Mouse (Mus musculus) limb, embryonic 14.5 days (tissue): ENCODE results near the gene 1110002E22Rik. TPM values are rescaled to one million over a fixed set of nuclear protein-coding genes. Genes with fewer than 3 reads are reported as not detected.
A peak's percentile ranks its signal among the peaks of the same experiment; 100 is the strongest.

Experiments
- ATAC-seq: fragments of 200-750 bp; cut with Nextera tagmentation; 2 replicates; pipeline ENCODE4 v1.8.0; 2017; ENCODE audit warnings: low read depth, moderate number of reproducible peaks, moderate TSS enrichment; ENCODE audit not compliant: low FRiP score
- DNase-seq: peaks from one replicate; pipeline ENCODE4 v3.0.0-alpha.2; 2015; ENCODE audit warnings: low spot score
- H3K27ac ChIP-seq: fragments of 300-500 bp; sonication (generic); replicated peaks from 2 replicates; pipeline ENCODE4 v1.5.1; 2014; ENCODE audit warnings: low read depth, mild to moderate bottlenecking, low read length, moderate library complexity, mixed read lengths
- H3K27me3 ChIP-seq: fragments of 300-500 bp; sonication (generic); 2 replicates; pipeline ENCODE4 v1.6.1; 2014; ENCODE audit warnings: low read length, mixed read lengths; ENCODE audit not compliant: control insufficient read depth, insufficient read depth
- H3K36me3 ChIP-seq: fragments of 300-500 bp; sonication (generic); 2 replicates; pipeline ENCODE4 v1.6.1; 2014; ENCODE audit warnings: mild to moderate bottlenecking, low read length, moderate library complexity, mixed read lengths; ENCODE audit not compliant: control insufficient read depth, insufficient read depth
- H3K4me1 ChIP-seq: fragments of 300-500 bp; sonication (generic); 2 replicates; pipeline ENCODE4 v1.6.1; 2014; ENCODE audit warnings: antibody characterized with exemption, low read length, mixed read lengths; ENCODE audit not compliant: control insufficient read depth, insufficient read depth
- H3K4me2 ChIP-seq: fragments of 300-500 bp; sonication (generic); replicated peaks from 2 replicates; pipeline ENCODE4 v1.6.1; 2014; ENCODE audit warnings: low read depth, mild to moderate bottlenecking, low read length, moderate library complexity; ENCODE audit not compliant: severe bottlenecking
- H3K4me3 ChIP-seq: fragments of 300-500 bp; sonication (generic); replicated peaks from 2 replicates; pipeline ENCODE4 v1.5.1; 2014; ENCODE audit warnings: low read length
- H3K9ac ChIP-seq: fragments of 300-500 bp; sonication (generic); 2 replicates; pipeline ENCODE4 v1.6.1; 2014; ENCODE audit warnings: mild to moderate bottlenecking, low read depth, low read length, moderate library complexity; ENCODE audit not compliant: severe bottlenecking
- H3K9me3 ChIP-seq: fragments of 300-500 bp; sonication (generic); 2 replicates; pipeline ENCODE4 v1.6.1; 2016; ENCODE audit warnings: low read length; ENCODE audit not compliant: control insufficient read depth
- POLR2A ChIP-seq: fragments of 200-500 bp; IDR thresholded peaks from 2 replicates; pipeline ENCODE4 v1.8.0; 2012; ENCODE audit warnings: inconsistent platforms, mild to moderate bottlenecking, moderate library complexity, borderline replicate concordance; ENCODE audit not compliant: insufficient read depth, insufficient read length; ENCODE audit errors: extremely low read depth
- WGBS: fragments of 180-500 bp; shearing (Covaris S2); extraction: QIAGEN DNeasy Blood & Tissue Kit; methylation state at CpG from one replicate; pipeline ENCODE4 v1.1.7; 2014; 5-methylcytosine and 5-hydroxymethylcytosine counted together
- polyA plus RNA-seq, 2 experiments: library from polyadenylated mRNA; depleted of rRNA in 1 of 2; stranded (reverse) in 1 of 2; unstranded in 1 of 2; fragments of >200 nt; fragmentation: Nextera tagmentation in 1 of 2; extraction: Ambion mirVana in 1 of 2; gene quantifications; 2 replicates each; pipeline versions ENCODE4 v1.2.1 to v1.2.3; 2012 to 2014

Gene 1110002E22Rik
- polyA plus RNA-seq, 2 experiments = 3.2 to 4.0 TPM

DNA sequence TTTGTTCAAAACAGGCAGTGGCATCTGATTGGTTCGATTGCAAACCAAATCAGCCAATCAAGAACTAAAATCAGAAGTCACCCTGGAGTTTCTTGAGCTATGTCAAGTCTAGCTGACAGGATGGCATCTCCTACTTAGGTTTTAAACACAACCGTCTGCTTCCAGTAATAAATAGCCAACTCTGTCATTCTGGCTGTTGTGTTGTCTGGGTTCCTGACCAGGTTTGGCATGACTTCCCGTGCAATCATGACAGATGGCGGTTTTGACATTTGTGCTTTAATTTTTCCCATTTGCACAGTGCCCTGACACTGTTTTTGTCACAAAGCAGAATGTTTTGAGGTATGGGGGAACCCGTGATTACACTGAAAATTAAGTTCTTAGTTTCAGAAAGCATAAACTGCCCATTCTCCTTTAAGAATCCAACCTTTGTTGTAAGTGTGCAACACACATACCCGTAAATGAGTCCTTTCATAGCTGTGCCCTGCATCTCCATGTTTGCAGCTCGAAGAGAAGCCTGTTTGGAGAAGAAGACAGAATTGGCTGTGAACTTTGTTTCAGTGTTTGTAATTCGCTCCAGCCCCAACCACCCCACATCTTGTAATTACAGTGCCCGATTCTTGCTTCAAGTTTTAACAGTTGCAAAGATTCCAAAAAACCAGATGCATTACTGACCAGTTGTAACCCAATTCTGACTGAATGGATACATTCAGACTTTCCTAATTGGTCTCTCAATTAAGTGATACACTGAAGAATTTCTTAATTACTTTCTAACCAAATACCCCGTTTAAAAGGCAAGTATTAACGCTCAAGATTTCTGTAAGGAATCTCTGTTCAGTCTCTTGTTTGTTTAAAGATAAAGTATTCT lies 12.9 kb downstream of the 1110002E22Rik start:
- DNase-seq = no peak
- 60% methylated on average over 11 of the region's 11 CpGs for WGBS
- Histone ChIP-seq H3K9me3 (no peaks in the 10 kb centered on the region), H3K4me1 (peaks cover 3% of the 10 kb centered on the region; the same call in 1 of the 2 replicates), H3K4me3 (no peak overlapping the region), H3K27ac (0 out of 2 replicates have a peak overlapping the region, but pooled peaks have one; percentile 26), H3K4me2 (no peak overlapping the region), H3K9ac (no peak overlapping the region), H3K27me3 (no peaks in the 10 kb centered on the region), H3K36me3 (no peaks in the 10 kb centered on the region)
- no peak for ATAC-seq
- no peak for TF ChIP-seq POLR2A

- H3K4me2 ChIP-seq = no peak overlapping the region
- H3K36me3 ChIP-seq = no peaks in the 10 kb centered on the region
- peaks cover 3% of the 10 kb centered on the region; the same call in 1 of the 2 replicates for H3K4me1 ChIP-seq
- H3K9me3 ChIP-seq = no peaks in the 10 kb centered on the region
- H3K9ac ChIP-seq = no peak overlapping the region
- ATAC-seq (no peak), DNase-seq (no peak)
- H3K4me3 ChIP-seq = no peak overlapping the region
- 68% methylated on average over 1 of the region's 1 CpGs for WGBS
- TF ChIP-seq POLR2A = no peak
- no peaks in the 10 kb centered on the region for H3K27me3 ChIP-seq
- H3K27ac ChIP-seq = no peak overlapping the region
These were observed 13.8 kb downstream of the 1110002E22Rik start for GRCm38 (mm10) chr3:138078701-138079100.

- WGBS = 68% methylated on average over 1 of the region's 1 CpGs
- Histone ChIP-seq H3K9ac (no peak overlapping the region), H3K27ac (no peak overlapping the region)
These were observed 18.3 kb downstream of the 1110002E22Rik start for GRCm38 (mm10) chr3:138083073-138083637.

GRCm38 (mm10) chr3:138083896-138084295 lies 19.0 kb downstream of the 1110002E22Rik start:
- no peak for TF ChIP-seq POLR2A
- Histone ChIP-seq H3K27me3 (no peaks in the 10 kb centered on the region), H3K27ac (no peak overlapping the region), H3K9me3 (no peaks in the 10 kb centered on the region), H3K36me3 (no peaks in the 10 kb centered on the region), H3K4me3 (no peak overlapping the region), H3K4me2 (no peak overlapping the region), H3K9ac (no peak overlapping the region), H3K4me1 (no peaks in the 10 kb centered on the region)
- no peak for DNase-seq
- no peak for ATAC-seq
- 82% methylated on average over 4 of the region's 4 CpGs for WGBS

More at GRCm38 (mm10) chr3:138083073-138083637, 18.3 kb downstream of the 1110002E22Rik start:
- no peak overlapping the region for H3K4me3 ChIP-seq
- no peak overlapping the region for H3K4me2 ChIP-seq
- ATAC-seq (no peak), DNase-seq (no peak)
- H3K9me3 ChIP-seq = no peaks in the 10 kb centered on the region
- H3K27me3 ChIP-seq = no peaks in the 10 kb centered on the region
- no peak for TF ChIP-seq POLR2A
- no peaks in the 10 kb centered on the region for H3K4me1 ChIP-seq
- no peaks in the 10 kb centered on the region for H3K36me3 ChIP-seq

DNA sequence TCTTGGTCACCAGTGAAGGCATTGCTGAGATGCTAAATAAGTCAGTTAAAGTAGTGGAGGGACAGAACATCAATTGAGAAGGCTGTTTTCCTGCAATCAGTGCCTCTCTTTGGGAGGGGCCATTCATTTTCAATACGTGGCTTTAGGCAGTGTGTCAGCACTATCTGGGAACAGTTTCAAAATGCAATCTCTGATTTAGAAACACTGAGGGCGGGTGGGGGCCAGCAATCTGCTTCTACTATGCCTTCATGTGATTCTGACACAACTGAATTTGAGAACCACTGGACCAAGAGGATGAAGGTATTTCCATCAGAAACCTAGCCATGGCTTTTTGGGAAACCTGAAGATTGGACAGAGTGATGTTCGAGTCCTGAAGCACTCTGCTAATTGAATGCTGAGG lies 30.4 kb downstream of the 1110002E22Rik start:
- no peaks in the 10 kb centered on the region for H3K27me3 ChIP-seq
- no peak overlapping the region for H3K4me2 ChIP-seq
- 76% methylated on average over 3 of the region's 3 CpGs for WGBS
- DNase-seq (no peak), ATAC-seq (no peak)
- no peak for TF ChIP-seq POLR2A
- no peaks in the 10 kb centered on the region for H3K4me1 ChIP-seq
- H3K9me3 ChIP-seq = no peaks in the 10 kb centered on the region
- H3K9ac ChIP-seq = no peak overlapping the region
- H3K27ac ChIP-seq = no peak overlapping the region
- no peaks in the 10 kb centered on the region for H3K36me3 ChIP-seq
- no peak overlapping the region for H3K4me3 ChIP-seq
